Mouse (Mus musculus) neural tube, embryonic 13.5 days (tissue): ENCODE results near the gene Synj1. TPM values are rescaled to one million over a fixed set of nuclear protein-coding genes. Genes with fewer than 3 reads are reported as not detected.
A peak's percentile ranks its signal among the peaks of the same experiment; 100 is the strongest.

Experiments
- ATAC-seq: fragments of 200-750 bp; cut with Nextera tagmentation; 2 replicates; pipeline ENCODE4 v1.8.0; 2017; ENCODE audit warnings: low read depth, mild to moderate bottlenecking, moderate TSS enrichment, moderate library complexity
- H3K27ac ChIP-seq: fragments of 300-500 bp; sonication (generic); replicated peaks from 2 replicates; pipeline ENCODE4 v1.5.1; 2015; ENCODE audit warnings: moderate library complexity, mild to moderate bottlenecking, inconsistent platforms
- H3K27me3 ChIP-seq: fragments of 300-500 bp; sonication (generic); 2 replicates; pipeline ENCODE4 v1.6.1; 2015; ENCODE audit warnings: mild to moderate bottlenecking, inconsistent platforms
- H3K36me3 ChIP-seq: fragments of 300-500 bp; sonication (generic); 2 replicates; pipeline ENCODE4 v1.6.1; 2015; ENCODE audit warnings: mild to moderate bottlenecking, inconsistent platforms
- H3K4me1 ChIP-seq: fragments of 300-500 bp; sonication (generic); replicated peaks from 2 replicates; pipeline ENCODE4 v1.6.1; 2015; ENCODE audit warnings: inconsistent platforms
- H3K4me2 ChIP-seq: fragments of 300-500 bp; sonication (generic); 2 replicates; pipeline ENCODE4 v1.6.1; 2015; ENCODE audit warnings: inconsistent platforms, mild to moderate bottlenecking, moderate library complexity
- H3K4me3 ChIP-seq: fragments of 300-500 bp; sonication (generic); 2 replicates; pipeline ENCODE4 v1.5.1; 2015; ENCODE audit warnings: mild to moderate bottlenecking, inconsistent platforms
- H3K9ac ChIP-seq: fragments of 300-500 bp; sonication (generic); 2 replicates; pipeline ENCODE4 v1.6.1; 2015; ENCODE audit warnings: moderate library complexity, mild to moderate bottlenecking, inconsistent platforms
- H3K9me3 ChIP-seq: fragments of 300-500 bp; sonication (generic); 2 replicates; pipeline ENCODE4 v1.6.1; 2016; ENCODE audit warnings: inconsistent platforms
- WGBS: fragments of 180-500 bp; shearing (Covaris S2); methylation state at CpG from one replicate; pipeline ENCODE4 v1.1.7; 2015; 5-methylcytosine and 5-hydroxymethylcytosine counted together
- polyA plus RNA-seq: library from polyadenylated mRNA; unstranded; fragments of >200 nt; fragmentation: Nextera tagmentation; extraction: Ambion mirVana; gene quantifications from 2 replicates; pipeline ENCODE4 v1.2.1, GENCODE M21; 2015

Gene Synj1
- polyA plus RNA-seq, 1 experiment from 2014 or later, result 35.2 TPM

DNA sequence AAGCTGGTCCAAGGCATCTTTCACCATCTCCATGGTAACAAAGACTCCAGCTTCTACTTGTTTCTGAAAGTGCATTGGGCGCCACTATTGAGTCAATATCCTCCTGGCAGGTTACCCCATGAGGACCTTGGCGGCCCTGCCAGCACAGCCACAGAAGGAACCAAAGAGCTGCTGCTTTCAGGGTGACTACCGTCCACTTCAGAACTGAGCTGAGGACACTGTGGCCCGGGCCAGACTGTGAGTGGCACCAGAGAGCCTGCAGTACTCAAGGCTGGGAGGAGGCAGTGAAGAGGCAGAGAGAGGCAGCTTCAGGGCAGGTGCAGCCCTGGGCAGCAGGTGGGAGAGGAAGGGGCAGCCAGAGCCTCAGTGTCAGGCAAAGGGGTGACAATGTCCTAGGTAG, 83.7 kb downstream of the Synj1 start:
- Histone ChIP-seq H3K9me3 (no peaks in the 10 kb centered on the region), H3K9ac (no peak overlapping the region), H3K36me3 (peaks cover 45% of the 10 kb centered on the region), H3K4me1 (no peaks in the 10 kb centered on the region), H3K27ac (no peak overlapping the region), H3K4me2 (no peak overlapping the region), H3K4me3 (no peak overlapping the region), H3K27me3 (no peaks in the 10 kb centered on the region)
- 89% methylated on average over 4 of the region's 4 CpGs for WGBS
- no peak for ATAC-seq

- Histone ChIP-seq H3K27ac (no peak overlapping the region), H3K9ac (no peak overlapping the region), H3K9me3 (no peaks in the 10 kb centered on the region), H3K36me3 (peaks cover 46% of the 10 kb centered on the region), H3K4me2 (no peak overlapping the region), H3K4me3 (no peak overlapping the region), H3K27me3 (no peaks in the 10 kb centered on the region), H3K4me1 (no peaks in the 10 kb centered on the region)
- 30% methylated on average over 5 of the region's 5 CpGs for WGBS
- ATAC-seq, result peak; percentile 37; the same call in 1 of the 2 replicates
Measured at GRCm38 (mm10) chr16:90925461-90925860, 85.6 kb downstream of the Synj1 start.

GRCm38 (mm10) chr16:90924606-90925370, 86.3 kb downstream of the Synj1 start:
- Histone ChIP-seq H3K27me3 (no peaks in the 10 kb centered on the region), H3K9ac (no peak overlapping the region), H3K9me3 (no peaks in the 10 kb centered on the region), H3K4me2 (no peak overlapping the region), H3K27ac (no peak overlapping the region), H3K36me3 (peaks cover 40% of the 10 kb centered on the region), H3K4me3 (no peak overlapping the region), H3K4me1 (no peaks in the 10 kb centered on the region)
- 89% methylated on average over 13 of the region's 13 CpGs for WGBS
- no peak; the same call in 1 of the 2 replicates for ATAC-seq

DNA sequence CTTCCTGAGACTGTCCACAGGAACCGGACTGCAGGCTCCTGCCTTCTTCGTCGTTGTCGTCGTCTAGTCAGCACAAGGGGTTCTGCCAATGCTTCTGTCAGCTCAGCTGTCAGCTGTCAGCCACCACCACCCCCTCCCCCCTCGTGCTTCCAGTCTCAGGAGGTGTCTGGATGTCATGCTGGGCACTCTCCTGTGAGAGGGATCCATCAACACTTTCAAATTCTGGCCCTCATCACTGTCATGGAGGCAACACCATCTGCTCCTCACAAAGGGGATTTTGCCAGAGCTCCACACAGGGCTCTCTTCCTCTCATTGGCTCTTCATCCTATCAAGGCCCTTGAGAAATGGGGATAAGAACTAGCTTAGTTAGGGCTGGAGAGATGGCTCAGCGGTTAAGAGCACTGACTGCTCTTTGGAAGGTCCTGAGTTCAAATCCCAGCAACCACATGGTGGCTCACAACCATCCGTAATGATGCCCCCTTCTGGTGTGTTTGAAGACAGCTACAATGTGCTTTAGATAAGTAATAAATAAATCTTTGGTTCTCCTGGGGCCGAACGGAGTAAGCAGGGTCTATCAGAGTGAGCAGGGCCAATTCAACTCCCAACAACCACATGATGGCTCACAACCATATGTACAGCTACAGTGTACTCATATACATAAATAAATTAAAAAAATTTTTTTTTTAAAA, 89.5 kb downstream of the Synj1 start:
- 0 out of 2 replicates have a peak overlapping the region, but pooled peaks have one; percentile 10 for H3K27ac ChIP-seq
- WGBS, result 58% methylated on average over 10 of the region's 10 CpGs
- no peak overlapping the region for H3K9ac ChIP-seq
- ATAC-seq, result peak; percentile 13; the same call in 1 of the 2 replicates
- no peak overlapping the region for H3K4me2 ChIP-seq
- H3K36me3 ChIP-seq, result peaks cover 12% of the 10 kb centered on the region; the same call in 1 of the 2 replicates
- no peaks in the 10 kb centered on the region for H3K9me3 ChIP-seq
- H3K27me3 ChIP-seq, result no peaks in the 10 kb centered on the region
- no peak overlapping the region for H3K4me3 ChIP-seq
- H3K4me1 ChIP-seq, result no peaks in the 10 kb centered on the region

DNA sequence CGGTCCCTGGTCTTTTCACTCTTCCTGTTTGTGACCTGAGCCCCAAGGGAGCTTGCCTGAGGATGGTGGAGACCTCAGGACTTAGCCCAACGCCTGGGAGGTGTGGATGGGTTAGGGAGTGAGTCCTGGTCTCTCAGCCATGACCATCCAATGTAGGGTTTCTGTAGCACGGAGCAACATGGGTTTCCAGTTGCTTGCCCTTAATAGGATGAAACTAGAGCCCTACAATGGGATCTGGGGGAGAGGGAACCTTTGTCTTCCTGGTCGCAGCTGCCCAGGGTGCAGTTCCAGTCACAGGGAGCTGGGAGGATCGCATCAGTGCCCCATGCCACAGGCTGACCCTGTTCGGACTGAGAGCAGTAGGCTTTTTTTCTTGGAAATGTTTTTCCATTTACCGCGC, 94.0 kb downstream of the Synj1 start:
- 83% methylated on average over 8 of the region's 8 CpGs for WGBS
- Histone ChIP-seq H3K36me3 (no peaks in the 10 kb centered on the region), H3K4me3 (no peak overlapping the region), H3K27ac (no peak overlapping the region), H3K4me1 (no peaks in the 10 kb centered on the region), H3K9me3 (no peaks in the 10 kb centered on the region), H3K27me3 (no peaks in the 10 kb centered on the region), H3K4me2 (no peak overlapping the region), H3K9ac (no peak overlapping the region)
- no peak for ATAC-seq

DNA sequence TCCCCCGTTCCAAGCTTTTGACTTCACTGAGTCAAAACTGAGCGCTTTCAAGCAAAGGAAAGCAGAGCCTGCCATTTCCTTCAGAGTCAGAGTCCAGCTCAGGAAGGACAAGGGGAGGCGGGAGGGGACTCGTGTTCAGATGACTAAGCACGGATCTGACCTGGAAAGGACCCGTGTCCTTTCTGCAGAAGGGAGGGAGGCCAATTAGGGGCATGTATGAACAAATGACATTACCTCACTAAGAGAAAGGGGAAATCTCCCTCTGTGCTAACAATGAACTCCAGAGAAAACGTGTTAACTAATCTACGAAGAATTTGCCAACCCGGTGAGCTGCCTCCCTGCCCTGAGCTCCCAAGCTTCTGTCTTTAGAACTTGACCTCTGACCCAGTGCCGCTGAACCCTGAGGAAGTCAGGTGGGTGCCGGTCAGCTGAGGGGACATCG, 95.0 kb downstream of the Synj1 start:
- Histone ChIP-seq H3K4me2 (no peak overlapping the region), H3K27me3 (no peaks in the 10 kb centered on the region), H3K4me1 (no peaks in the 10 kb centered on the region), H3K9ac (no peak overlapping the region), H3K9me3 (no peaks in the 10 kb centered on the region), H3K27ac (no peak overlapping the region), H3K4me3 (no peak overlapping the region), H3K36me3 (no peaks in the 10 kb centered on the region)
- 62% methylated on average over 12 of the region's 12 CpGs for WGBS
- ATAC-seq, result no peak

DNA sequence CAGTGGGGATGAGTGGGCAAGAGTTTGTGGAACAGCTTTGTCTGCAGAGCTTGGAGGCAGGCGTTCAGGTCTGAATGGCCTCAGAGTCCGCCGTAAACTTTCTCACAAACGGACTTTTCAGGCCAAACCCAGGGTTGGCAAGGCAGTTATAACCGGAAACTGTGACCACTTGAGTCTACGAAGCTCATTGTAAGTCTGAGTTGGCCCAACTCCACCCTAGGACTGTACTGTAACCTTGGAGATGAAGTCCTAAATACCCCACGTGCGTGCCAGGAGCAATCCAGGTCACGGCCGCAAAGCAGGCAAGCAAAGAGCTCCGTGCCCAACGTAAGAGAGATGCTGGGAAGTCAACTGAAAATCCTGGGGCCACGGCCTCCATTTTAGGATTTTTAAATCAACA, 99.3 kb downstream of the Synj1 start:
- Histone ChIP-seq H3K27ac (no peak overlapping the region), H3K9me3 (no peaks in the 10 kb centered on the region), H3K4me3 (no peak overlapping the region), H3K4me1 (no peaks in the 10 kb centered on the region), H3K27me3 (no peaks in the 10 kb centered on the region), H3K9ac (no peak overlapping the region), H3K4me2 (no peak overlapping the region), H3K36me3 (no peaks in the 10 kb centered on the region)
- ATAC-seq, result no peak
- WGBS, result 89% methylated on average over 13 of the region's 13 CpGs

- ATAC-seq, result no peak
- H3K4me1 ChIP-seq, result no peaks in the 10 kb centered on the region
- 89% methylated on average over 17 of the region's 17 CpGs for WGBS
- H3K9ac ChIP-seq, result no peak overlapping the region
- H3K27ac ChIP-seq, result no peak overlapping the region
- no peaks in the 10 kb centered on the region for H3K36me3 ChIP-seq
- no peaks in the 10 kb centered on the region for H3K9me3 ChIP-seq
- H3K27me3 ChIP-seq, result no peaks in the 10 kb centered on the region
- H3K4me2 ChIP-seq, result no peak overlapping the region
- H3K4me3 ChIP-seq, result no peak overlapping the region
Measured at GRCm38 (mm10) chr16:90910855-90911533, 100.1 kb downstream of the Synj1 start.

- Histone ChIP-seq H3K27ac (no peak overlapping the region), H3K4me2 (no peak overlapping the region), H3K27me3 (no peaks in the 10 kb centered on the region), H3K9ac (no peak overlapping the region), H3K4me1 (no peaks in the 10 kb centered on the region), H3K4me3 (no peak overlapping the region), H3K36me3 (no peaks in the 10 kb centered on the region), H3K9me3 (no peaks in the 10 kb centered on the region)
- ATAC-seq, result no peak
- 74% methylated on average over 7 of the region's 7 CpGs for WGBS
Measured at GRCm38 (mm10) chr16:90907250-90907649, 103.9 kb downstream of the Synj1 start.

DNA sequence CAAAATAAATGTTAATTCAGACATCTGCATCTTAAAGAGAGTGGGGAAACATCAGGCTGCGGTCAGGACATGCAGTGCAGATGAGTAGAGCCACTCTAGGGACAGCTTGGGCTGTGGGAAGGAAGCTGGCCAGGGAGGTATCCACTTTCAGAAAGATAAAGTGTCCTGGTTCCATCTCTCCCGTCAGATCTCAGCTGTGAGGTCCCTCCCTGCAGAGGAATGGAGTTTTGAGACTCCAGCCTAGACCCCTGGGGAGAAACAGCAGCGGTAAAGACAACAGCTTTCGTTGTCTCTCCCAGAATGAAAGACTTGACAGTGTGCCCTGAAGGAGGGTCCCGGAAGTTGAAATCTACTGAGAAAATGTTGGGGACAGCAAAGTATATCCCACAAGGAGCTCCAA, 107.8 kb downstream of the Synj1 start:
- Histone ChIP-seq H3K36me3 (no peaks in the 10 kb centered on the region), H3K27ac (no peak overlapping the region), H3K4me3 (no peak overlapping the region), H3K27me3 (no peaks in the 10 kb centered on the region), H3K4me1 (no peaks in the 10 kb centered on the region), H3K9ac (no peak overlapping the region), H3K9me3 (no peaks in the 10 kb centered on the region), H3K4me2 (no peak overlapping the region)
- 17% methylated on average over 5 of the region's 5 CpGs for WGBS
- ATAC-seq, result no peak

GRCm38 (mm10) chr16:90901364-90901763, 109.7 kb downstream of the Synj1 start:
- Histone ChIP-seq H3K27ac (no peak overlapping the region), H3K4me1 (no peaks in the 10 kb centered on the region), H3K4me3 (no peak overlapping the region), H3K36me3 (no peaks in the 10 kb centered on the region), H3K9ac (no peak overlapping the region), H3K27me3 (no peaks in the 10 kb centered on the region), H3K9me3 (no peaks in the 10 kb centered on the region), H3K4me2 (no peak overlapping the region)
- 82% methylated on average over 3 of the region's 4 CpGs for WGBS
- no peak for ATAC-seq

GRCm38 (mm10) chr16:90899498-90899897, 111.6 kb downstream of the Synj1 start:
- WGBS, result 35% methylated on average over 12 of the region's 12 CpGs
- H3K4me2 ChIP-seq, result no peak overlapping the region
- no peaks in the 10 kb centered on the region for H3K36me3 ChIP-seq
- H3K9ac ChIP-seq, result no peak overlapping the region
- no peaks in the 10 kb centered on the region for H3K4me1 ChIP-seq
- H3K9me3 ChIP-seq, result no peaks in the 10 kb centered on the region
- no peaks in the 10 kb centered on the region for H3K27me3 ChIP-seq
- no peak overlapping the region for H3K4me3 ChIP-seq
- no peak for ATAC-seq
- no peak overlapping the region for H3K27ac ChIP-seq
